Mouse (Mus musculus) kidney, postnatal 10 days (tissue): ENCODE measurements around the gene Gosr2.
A peak's percentile ranks its signal among the peaks of the same experiment; 100 is the strongest.

ENCODE experiments used
- DNase-seq: peaks from one replicate; pipeline ENCODE4 v3.0.0; 2021; ENCODE audit warnings: mixed read lengths

The Gosr2 gene

DNA sequence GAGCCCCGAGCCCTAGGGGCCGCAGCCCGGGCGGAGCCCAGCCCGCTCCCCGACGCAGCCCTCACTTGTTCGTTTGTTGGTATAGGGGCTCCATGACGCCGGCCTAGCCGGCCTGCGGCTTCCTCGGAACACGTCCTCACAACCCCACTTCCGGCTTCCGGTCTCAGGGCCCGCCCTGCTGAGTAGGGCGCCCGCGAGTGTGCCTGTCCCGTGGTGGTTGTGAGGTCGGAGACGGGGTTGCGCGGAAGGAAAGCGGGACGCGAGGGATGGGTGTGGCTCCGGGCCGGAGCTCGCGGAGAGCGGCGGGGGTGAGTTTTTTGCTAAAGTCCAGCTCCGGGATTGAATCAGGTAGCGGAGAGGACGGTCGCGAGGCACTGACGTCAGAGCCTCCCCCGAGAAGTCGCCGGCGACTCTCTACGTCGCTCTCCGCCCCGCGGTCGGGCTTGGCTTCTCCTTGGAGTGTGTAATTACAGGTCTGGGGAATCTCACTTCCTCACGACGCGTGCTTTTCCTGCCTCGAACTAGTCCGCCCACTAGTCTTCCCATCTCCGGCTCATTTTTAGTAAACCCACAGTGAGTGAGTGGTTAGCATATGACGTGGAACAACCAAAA lies at the start of gene Gosr2:
Gene Gosr2 (minus strand): TSS at position 334 of the 612 bp plus-strand sequence.
- peak; percentile 94 for DNase-seq

DNA sequence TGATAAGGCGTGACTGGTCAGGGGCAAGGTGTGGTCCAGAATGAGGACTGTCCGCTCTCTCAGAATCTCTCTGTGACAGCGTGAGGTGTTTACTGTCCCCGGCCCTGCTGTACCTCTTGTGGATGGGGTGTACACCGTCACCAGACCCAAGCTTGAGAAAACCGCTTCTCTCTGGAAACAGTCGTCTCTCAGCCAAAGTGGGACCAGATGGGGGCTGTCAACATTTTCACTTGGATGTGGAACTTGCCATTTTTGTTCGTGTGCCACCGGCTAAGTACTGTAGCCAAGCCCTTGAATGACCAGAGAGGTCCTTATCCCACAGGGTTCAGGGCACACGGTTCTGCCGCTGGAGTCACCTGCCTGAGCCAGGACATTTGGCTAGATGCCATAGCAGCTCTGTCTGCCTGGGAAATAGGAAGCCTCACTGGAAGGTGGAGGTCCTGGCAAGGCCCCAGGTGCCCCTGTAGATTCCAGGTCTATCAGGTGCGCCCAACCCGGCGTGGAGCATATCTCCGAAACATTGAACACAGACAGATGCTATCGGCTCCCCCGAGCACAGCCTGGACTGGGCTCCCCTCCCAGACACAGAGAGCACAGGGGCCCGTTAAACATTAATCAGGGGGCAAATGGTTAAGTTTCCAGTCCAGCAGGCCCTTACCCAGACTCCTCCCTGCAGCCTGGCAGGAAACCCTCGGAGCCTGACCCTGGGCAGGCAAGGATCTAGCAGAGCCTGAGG lies 37.5 kb upstream of the Gosr2 start:
- DNase-seq: peak; percentile 79

DNA sequence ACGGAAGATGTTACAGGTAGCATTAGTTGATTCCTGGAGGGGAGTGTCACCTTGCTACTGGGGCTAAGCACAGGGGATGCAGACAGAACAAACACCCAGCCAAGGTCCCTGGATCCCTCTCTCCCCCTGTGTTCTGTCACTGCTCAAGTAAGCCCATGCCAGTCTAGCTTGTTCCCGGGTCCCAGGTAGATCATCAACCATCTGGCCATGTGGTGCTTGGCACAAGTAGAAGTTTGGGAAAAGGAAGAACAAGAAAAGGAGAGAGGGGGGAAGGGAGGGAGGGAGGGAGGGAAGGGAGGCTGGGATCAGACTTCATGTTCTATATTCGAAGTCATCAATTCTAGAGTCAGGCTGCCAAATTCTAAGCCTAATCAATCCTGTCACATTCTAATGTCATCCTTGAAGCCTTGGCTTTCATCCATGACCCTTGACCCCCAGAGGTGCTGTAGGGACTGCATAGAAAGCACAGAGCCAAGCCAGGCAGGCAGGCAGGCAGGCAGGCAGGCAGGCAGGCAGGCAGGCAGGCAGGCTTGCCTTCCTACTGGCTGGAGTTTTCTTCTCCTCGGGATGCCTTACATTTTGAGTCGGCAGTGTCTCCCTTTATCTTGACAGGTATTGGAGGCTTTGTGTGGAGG lies 36.8 kb upstream of the Gosr2 start:
- peak; percentile 65 for DNase-seq

DNA sequence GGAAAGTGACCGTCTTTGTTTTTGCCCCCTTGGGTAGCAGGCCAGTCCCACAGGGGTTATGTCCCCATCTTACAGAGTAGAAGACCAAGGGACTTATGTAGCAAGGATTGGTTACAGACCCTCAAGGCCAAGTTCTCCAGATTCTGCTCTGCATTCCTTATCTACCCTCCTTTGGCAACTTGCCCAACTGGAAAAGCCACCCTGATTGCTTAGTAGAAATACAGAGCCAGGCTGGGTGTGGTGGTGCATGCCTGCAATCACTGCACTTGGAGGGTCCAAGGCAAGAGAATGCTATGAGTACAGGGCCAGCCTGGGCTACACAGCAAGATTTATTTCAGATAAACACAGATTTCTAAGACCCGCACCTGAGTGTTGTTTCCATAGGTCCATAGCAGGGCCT lies 36.3 kb upstream of the Gosr2 start:
- peak; percentile 44 for DNase-seq

DNA sequence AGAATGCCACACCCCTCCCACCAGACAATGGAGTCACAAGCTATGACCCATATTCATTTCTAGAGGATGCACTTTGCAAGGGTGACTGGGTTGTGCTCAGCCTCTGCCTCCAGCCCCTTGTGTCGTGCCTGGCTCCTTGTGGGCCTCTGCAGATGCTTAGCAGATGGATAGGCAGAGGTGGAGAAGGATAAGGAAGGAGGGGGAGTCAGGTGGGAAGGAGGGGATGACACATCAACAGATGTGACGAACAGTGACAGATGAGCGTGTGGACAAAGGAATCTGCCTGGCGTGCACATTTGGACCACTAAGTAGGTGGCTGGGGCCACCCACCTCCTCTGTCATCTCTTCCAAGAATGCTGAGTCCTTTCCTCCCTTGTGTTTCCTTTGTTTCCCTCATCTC lies 35.4 kb upstream of the Gosr2 start:
- no peak for DNase-seq

DNA sequence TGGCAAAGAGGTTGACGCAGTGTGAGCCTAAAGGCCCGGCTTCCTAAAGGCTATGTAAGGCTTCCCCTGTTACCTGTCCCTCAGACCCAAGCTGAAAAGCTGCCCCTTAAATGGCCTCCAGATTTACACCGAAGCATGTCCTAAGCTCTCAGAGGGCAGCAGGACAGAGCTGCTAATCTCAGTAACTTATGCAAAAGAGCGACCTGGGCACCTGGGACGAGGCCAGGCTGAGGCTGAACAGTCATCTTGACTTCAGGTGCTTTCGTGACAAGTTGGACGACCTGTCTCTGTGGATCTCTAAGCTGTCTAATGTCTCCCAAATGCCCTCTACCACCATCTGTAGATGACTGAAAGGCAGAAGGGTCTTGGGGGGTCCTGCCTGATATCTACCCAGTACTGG lies 34.6 kb upstream of the Gosr2 start:
- DNase-seq: no peak

DNA sequence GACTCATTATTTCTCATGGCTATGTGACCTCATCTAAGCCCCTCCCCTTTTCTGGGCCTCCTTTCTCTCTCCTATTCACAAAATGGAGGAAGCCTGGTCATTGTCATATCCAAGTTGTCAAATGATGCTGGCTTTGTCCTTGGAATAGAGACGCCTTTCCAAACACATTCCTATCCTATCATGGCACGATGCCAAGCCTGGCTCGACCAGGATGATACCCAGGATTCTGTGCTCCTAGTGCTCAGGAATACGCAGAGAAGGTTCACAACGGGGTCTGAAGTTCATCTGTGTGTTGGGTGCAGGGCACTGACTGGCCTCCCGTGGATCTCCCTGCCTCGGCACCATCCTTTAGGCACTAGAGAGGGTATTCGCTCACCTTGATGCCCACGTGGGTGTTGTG lies 33.9 kb upstream of the Gosr2 start:
- peak; percentile 40 for DNase-seq

DNA sequence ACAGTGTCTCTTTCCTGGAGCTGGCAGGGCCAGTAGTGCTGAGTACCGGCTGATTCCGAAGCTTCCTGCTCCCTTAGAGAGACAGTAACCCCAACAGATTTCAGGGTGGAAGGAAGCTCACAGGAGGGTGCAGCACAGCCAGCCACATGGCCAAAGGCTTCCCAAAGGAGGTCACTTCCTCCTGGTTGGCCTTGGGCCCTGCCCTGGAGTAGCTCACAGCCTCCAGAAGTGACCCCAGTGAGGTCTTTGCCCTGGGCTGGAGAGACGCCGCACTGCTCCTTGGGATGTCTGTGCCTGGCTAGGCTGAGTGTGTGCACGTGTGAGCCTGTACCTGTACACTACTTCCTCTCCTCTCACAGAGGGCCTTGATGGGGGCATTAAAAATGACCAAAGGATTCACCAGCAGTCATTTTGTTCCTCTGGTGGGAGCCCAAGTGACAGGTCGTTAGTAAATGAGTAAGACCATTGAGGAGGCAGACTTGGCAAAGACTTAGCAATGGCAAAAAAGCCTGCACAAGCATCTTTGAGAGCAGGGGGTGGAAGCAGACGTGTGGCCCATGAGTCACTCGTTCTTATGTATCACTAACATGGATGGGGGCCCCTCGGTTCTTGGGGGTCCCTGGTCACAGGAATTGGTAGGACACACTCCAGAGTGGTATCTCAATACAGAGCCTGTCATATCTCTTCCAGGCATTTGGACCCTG lies 31.7 kb upstream of the Gosr2 start:
- DNase-seq: no peak

DNA sequence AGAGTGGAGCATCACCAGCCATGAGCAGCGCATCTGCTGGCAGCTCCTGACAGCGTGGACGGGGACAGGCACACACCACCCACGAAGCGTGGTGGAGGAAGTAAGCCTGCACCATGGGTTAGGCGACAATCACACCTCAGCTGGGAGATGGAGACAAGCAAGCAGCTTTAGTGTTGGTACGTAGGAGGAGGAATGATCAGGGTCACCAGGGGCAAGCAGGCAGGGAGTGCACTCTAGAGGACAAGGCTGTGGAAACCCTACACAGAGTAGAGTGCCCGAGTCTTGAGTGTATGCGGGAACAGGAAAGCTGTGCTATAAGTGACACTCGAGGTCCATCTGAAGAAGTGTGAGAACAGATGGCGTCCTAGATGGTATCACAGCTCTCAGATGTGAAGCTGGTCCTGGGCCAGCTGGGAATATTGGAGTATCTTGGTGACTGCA lies 26.7 kb upstream of the Gosr2 start:
- DNase-seq: no peak

DNA sequence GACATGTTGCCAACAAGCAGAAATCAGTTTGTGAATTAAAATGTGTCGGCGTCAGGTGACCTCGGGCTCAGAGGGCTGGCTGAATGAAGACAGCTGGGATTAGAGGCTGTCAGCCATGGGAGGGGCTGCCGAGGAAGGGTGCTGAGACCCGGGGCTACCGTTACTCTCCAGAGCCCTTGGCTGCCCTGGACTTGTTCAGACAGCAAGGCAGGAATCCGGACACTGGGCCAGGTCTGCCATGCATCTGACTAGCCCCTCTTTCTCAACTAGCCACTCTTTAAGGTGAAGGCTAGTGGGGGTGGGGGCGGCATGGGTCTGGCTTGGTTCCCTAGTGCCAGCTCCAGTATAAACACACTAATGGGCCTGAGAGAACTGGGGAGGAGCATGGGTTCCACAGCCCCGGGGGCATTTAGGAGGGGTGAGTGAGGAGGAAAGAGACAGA lies 24.4 kb upstream of the Gosr2 start:
- peak; percentile 54 for DNase-seq

DNA sequence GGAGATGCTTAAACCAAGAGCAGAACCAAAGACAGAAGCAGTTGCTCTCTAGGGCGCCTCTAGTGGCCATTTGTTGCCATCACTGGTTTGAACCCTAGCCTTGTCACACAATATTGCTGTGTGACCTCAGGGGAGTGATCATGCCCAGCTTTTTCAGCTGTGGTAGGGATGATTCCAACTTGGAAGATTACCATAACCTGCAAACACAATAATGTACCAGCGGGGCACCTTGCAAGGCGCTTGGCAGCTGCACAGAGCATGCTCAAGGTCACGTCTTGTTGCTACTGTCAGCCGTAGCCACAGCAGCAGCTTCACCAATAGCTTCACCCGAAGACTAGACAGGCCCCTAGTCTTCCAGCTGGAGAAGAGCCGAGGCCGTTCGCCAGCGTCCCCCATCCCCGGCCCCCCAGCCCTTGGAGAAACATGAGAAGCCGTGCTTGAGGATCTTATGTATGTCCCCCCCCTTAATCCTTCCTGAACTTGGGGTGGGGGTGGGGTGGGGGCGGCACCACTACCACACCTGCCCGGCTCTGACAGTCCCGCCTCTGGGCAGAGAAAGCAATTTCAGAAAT lies 23.9 kb upstream of the Gosr2 start:
- DNase-seq: peak; percentile 57

DNA sequence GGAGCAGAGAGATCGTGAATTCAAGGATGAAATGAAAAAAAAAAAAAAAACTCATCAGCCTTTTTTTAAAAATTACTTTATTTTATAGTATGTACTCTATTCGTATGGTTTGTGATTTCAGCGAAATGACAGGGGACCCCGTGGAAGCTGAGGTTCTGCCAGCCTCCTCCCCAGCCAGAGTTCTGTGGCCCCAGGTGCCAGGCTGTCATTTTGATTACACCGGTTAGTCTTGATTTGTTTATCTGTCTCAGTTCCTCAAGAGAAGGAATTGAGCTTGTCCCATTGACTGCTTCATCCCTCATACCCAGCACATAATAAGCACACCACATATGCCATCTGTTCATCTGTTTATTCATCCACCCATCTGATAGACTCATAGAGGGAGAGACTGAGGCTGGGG lies 21.7 kb upstream of the Gosr2 start:
- no peak for DNase-seq

DNA sequence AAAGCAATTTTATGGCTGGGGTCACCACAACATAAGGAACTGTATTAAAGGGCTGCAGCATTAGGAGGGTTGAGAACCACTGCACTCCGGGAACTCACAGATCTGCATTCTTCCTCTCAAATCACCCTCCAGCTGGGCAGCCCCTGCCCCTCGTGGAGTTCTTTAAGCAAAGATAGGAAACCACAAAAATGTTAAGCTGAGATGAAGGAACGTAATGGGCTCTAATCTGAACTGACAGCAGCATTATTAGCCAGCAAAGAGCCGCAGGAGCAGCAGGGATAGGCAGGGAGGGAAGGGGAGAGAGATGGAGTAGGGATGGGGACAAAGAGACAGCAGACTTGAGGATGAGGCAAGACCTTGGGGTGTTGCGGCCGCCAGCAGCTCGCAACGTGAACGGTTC lies 19.3 kb upstream of the Gosr2 start:
- DNase-seq: no peak

DNA sequence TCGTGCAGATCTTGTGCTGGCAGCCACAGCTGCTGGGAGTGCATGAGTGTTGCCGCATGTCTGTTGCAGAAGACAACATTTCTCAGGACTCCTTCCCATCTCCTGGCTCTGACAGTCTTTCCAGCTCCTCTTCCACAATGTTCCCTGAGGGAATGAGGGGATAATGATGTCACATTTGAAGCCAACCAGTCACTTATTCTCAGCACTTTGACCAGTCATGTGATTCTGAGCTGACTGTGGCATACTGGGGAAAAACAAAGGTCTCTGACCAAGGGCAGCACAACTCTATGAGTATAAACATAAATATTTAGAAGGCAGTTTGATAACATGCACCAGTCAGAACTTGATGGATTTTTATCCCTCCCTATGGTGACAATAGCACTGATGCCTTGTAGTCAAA lies 16.4 kb upstream of the Gosr2 start:
- no peak for DNase-seq

DNA sequence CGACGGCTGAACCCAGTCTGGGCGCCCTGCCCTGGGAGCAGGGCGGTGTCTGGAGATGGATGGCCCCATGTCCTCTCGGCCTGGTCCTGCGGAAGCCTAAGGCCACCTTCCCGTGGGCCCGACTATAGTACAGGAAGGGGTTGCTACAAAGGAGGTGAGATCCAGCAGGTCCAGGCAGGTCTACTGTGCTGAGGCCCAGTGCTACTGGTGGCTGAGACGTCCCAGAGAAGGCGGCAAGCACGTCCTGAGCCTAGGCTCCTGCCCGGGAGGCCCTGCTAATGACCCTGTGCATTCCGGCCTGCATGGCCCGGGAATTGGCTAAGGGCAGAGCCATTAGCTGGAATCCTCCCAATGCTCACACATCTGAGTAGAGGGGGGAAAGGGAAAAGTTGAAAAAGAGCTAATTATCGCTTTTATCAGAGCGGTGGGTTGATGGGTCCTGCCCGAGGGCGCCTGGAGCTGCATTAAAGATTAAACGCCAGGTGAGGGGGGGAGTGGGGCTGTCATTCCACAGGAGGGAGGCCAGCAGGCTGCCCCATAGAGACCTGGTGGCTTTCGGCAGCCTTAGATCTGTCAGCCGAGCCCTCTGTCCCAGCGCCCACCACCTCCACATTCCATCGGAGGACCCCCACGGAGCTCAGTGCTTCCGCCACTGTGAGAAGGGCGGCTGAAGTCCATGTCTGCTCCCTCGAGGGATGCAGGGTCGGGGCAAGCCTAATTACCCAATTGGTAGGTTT lies 14.3 kb upstream of the Gosr2 start:
- DNase-seq: peak; percentile 56

DNA sequence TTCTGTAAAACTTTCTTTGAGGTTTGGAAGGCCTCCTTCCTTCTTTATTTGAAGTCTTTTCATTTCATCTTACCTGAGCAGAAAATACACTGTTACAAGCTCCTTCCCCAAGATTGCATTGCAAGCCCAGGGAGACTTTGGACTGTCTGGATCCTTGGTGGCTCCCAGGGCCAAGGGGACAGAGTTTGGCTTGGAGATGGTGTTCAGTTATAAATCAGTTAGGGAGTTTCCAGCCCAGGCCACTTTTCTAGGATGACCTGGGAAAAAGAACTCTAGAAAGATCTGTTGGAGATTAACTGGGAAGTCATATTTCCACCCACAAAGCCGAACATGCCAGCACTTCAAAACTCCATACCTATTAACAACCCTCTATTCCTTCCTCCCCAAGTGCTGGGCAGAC lies 12.3 kb upstream of the Gosr2 start:
- DNase-seq: no peak

DNA sequence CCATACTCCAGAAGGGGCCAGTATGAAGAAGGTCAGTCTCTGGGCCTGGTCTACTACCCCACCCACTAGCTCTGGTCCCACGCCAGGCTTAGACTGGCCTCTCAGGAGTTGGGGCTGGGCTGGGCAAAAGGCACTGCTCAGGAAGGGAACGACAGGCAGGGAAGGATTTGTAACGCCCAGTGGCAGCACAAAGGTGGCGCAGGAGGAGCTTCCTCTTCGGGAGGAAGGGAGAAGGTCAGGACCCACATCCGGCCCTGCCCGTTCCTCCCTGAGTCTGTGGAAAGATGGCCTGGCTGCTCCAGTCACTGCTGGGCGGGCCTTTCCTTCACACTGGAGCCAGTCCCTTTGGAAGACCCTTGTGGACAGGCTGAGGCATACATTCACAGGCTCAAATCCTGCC lies 9.3 kb upstream of the Gosr2 start:
- peak; percentile 82 for DNase-seq

DNA sequence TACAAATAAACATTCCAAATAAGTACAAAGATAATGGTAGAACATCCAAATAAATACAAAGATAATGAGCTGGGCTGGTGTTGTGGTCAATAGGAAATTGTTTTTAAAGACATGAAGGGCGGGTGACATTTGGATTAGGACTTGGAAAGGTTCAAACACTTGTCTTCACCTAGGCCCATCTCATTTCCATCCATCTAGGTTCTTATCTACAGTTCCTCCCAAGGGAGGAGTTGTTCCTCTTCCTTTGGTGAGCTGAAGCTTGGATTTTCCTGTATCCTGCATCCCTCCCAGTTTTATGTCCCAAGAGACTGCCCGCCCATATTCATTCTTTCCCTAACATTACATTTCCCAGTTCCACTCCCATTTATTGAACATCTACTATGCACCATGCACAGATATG lies 528 bp upstream of the Gosr2 start:
- DNase-seq: no peak

DNA sequence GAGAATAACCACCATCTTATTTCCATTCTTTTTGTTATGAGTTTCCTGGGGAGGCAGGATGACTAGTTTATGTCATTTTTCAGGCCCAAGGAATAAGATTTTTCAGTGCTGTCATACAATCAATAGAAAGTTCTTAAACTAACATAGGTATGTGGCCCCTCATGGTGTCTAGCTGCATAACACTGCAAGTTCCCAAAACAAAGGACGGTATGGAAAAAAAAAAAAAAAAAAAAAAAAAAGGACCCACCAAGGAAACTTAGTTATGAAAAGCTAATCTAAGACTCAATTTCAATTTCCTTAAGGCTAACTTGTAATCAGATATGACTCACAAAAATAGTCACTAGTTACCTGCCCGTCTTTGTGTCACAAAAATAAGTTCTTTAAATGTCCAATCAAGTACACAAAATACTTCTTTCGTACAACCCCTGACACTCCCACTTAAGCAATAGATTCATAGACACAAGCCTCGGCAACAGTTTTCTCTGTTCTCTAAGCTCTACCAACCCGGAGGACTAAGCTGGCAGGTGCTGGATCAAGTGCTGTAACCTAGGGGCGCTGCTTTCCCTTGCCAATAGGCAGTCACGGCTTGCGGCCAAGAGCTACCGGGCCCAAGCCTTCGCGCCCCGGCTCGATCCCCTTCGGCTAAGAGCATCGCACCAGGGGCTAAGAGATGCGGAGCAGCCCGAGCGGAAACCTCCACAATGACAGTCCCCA lies 690 bp downstream of the Gosr2 start:
- DNase-seq: no peak

DNA sequence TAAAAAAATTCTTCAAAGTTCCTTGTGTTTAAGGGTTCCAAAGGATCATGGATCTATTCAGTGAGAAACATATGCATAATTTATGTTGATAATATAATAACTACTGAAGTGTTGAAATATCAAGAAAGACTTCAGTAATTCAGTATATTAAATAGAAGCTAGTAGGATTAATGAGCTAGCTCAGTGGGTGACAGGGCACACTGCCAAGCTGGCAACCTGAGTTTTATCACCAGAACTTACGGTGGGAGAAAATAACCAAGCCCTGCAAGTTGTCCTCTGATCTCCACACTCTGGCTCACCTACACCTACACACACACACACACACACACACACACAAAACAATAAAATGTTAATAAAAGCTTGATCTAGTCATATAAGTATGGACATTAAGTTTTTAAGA lies 4.5 kb downstream of the Gosr2 start:
- DNase-seq: no peak

DNA sequence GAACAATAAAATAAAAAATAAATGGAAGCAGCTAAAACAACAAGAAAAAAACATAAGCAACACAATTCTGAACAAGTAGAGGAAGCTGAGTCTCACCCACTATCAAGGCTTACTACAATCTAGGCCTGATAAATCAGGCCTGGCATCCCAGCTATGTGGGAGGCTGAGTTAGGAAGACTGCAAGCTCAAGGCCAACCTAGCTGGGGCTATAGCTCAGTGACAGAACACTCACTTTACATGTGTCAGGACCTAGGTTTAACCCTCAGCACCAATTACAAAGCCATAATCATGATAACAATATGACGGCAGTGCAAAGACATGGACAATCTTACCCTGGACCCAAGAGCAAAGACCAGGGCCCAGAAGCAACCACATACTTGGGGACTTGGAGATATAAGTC lies 6.7 kb downstream of the Gosr2 start:
- DNase-seq: no peak

DNA sequence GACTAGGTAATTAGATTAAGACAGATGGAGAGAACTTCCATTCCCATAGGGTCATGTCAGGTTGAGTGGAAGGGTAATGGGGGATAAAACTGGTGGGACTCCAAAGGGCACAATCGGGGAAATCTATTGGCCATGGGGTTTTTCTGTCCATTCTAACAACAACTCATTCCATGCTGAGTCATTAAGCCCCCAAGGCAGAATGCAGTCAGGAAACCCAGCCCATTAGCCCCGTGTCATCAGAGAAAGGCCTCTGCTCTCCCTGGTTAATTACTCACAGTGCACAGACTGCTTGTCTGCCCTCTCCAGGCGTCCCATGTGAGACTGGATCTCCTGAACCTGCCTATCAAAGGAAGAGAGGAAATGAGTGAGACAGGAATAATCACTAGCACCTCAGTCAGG lies 8.7 kb downstream of the Gosr2 start:
- DNase-seq: no peak
